Mouse (Mus musculus): ENCODE measurements around the gene Mtch1.

- TF ChIP-seq POLR2A (IDR thresholded peaks at IDR 0.05; ENCODE audit: control insufficient read depth, extremely low read depth, insufficient read depth, low read length, poor library complexity) = no peak
- no peak for TF ChIP-seq CTCF (IDR thresholded peaks at IDR 0.05; ENCODE audit: borderline replicate concordance, control insufficient read depth, extremely low read depth, insufficient read depth, low read length, poor library complexity)
Observed at GRCm38 (mm10) chr17:29300926-29301325, 46.8 kb downstream of the Mtch1 start.

Data from thymus, adult 2 months (tissue).